Mouse (Mus musculus) left cerebral cortex, adult 11 months (tissue): Measurements from ENCODE around the gene Padi1.

Experiments
- DNase-seq: peaks from one replicate; pipeline ENCODE4 v3.0.0; 2022; ENCODE audit warnings: low spot score

The Padi1 gene

DNA sequence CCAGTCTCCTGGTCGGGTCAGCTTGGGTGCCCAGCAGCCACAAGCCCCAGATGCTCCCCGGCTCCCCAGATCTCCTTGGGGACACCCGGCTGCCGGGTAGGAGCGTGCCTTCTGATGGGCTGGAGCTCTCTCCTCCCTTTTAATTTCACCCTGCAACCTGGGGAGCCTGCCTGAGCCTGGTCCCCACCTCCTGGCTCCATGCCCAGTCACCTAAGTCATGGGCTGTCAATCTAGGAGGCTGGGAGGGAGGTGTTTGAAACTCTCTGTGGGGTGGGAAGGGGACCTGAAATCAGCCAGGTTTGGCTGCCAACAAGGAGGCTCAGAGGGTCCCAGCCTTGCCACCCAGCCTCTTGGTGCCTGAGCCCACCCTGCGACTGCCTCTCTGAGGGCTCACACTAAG, at the start of gene Padi1:
Gene Padi1, minus strand, starts transcription at position 113 of the 400 bp plus-strand sequence.
- no peak for DNase-seq

DNA sequence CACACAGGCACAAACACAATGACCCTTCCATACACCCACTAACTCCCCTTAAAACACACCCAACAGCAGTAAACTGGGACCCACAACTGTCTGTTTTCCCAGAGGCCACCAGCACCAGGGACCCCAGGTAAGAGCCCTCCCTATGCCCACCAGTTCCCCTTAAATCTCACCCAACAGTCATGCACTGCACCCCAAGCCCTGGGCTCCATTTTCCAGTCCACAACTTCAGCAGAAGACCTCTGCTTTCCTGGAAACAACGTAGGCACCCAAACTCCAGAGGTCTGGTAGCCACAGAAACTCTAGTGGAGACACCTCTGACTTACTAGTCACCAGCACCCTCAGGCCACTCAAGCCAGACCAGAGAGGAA, 46.6 kb upstream of the Padi1 start:
- DNase-seq, result no peak

DNA sequence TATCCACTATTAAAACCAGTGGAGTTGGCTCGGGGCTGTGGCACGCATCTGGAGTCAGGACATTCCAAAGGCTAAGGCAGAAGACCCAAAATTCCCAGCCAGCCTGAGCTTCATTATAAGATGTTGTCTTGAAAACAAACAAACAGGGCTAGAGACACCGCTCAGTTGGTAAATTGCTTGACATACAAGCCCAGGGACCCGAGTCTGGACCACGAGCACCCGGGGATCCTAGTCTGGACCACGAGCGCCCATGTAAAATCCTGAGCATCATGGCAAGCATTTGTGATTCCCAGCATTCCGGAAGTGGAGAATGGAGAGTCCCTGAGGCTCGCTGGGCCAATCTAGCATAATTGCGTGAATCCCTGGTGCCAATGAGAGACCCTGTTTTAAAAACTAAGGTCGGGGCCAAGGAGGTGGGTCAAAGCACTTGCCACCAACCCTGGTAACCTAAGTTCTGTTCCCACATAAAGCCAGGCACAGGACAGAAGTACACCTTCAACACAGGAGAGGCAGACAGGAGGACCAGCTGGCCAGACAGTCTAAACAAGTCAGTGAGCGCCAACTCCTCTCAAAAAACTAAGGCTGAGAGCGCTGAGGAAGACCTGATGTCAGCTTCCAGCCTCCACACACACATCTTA, 46.1 kb upstream of the Padi1 start:
- no peak for DNase-seq

DNA sequence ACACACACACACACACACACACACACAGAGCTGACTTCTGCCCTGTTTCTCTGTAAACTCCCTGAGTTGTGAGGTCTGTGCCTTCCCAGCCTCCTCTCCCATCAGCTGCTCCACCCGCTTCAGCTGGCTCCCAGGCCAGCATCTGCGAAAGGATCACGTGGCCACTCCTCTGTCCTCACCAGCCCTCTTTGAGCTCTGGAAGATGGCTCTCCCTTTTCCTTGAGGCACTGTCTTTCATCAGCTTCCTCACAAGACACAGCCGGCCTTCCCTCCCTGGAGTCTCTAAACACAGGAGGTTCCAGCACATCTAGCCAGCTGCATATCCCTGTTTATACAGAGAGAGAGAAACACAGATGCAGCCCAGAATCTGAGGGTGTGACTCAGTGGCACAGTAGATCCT, 38.3 kb upstream of the Padi1 start:
- DNase-seq, result no peak

DNA sequence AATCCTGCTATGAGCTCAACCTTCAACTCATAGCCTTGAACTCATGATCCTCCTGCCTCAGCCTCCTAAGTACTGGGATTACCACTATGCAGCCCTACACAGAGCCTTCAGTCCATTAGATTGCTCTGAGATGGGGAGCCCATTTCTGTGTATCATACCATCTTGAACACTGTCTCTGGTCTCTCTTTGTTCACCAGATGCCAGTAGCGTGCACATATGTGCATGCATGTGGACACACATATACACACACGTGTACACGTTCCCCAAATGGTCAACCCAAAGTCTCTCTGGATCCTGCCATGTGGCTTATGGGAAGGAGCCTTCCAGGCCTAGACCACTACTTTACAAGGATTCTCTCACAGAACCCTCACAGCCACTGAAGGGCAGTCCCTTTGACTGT, 37.4 kb upstream of the Padi1 start:
- no peak for DNase-seq

GRCm38 (mm10) chr4:140882365-140882764, 36.8 kb upstream of the Padi1 start:
- no peak for DNase-seq

GRCm38 (mm10) chr4:140881771-140882170, 36.2 kb upstream of the Padi1 start:
- no peak for DNase-seq

GRCm38 (mm10) chr4:140881026-140881670, 35.6 kb upstream of the Padi1 start:
- DNase-seq, result no peak

DNA sequence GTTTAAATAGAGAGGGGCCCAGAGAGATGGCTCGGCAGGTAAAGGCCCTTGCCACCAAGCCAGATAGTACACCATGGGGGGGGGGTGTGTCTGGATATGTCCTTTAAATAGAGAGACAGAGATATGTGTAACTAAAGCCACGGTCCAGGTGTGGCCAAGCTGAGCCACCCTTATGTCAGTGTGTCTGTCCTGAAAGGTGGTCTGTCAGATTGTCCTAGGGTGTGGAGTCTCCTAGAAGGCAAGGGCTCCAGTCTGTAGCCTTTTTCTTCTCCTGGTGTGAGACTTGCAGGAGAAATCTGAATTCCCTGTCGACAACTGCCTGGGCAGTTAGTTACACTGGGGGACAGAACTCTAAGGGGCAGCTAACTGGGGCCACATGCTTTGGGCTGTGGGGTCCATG, 34.6 kb upstream of the Padi1 start:
- no peak for DNase-seq

DNA sequence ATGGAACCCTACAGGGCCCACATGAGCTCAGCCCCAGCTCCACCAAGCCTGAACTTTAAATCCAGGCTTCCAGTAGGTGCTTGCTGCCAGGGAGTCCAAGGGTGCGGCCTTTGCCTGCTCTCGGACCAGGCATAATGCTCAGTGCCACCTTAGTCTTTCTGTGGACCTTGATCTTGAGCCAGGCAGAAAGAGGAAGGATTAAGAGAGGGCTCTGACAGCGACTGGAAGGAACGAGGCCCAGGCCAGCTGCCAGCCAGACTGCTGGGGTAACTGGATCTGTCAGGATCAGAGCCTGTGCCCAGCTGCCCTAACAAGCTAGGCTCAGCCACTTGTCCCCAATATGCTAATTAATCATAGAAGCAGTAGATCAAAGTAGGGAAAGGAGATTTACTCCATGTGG, 34.2 kb upstream of the Padi1 start:
- no peak for DNase-seq

- no peak for DNase-seq
These were observed 33.5 kb upstream of the Padi1 start for GRCm38 (mm10) chr4:140879116-140879515.

GRCm38 (mm10) chr4:140878655-140879054, 33.1 kb upstream of the Padi1 start:
- DNase-seq, result no peak

GRCm38 (mm10) chr4:140877441-140877840, 31.9 kb upstream of the Padi1 start:
- DNase-seq, result no peak

GRCm38 (mm10) chr4:140876681-140877080, 31.1 kb upstream of the Padi1 start:
- no peak for DNase-seq

DNA sequence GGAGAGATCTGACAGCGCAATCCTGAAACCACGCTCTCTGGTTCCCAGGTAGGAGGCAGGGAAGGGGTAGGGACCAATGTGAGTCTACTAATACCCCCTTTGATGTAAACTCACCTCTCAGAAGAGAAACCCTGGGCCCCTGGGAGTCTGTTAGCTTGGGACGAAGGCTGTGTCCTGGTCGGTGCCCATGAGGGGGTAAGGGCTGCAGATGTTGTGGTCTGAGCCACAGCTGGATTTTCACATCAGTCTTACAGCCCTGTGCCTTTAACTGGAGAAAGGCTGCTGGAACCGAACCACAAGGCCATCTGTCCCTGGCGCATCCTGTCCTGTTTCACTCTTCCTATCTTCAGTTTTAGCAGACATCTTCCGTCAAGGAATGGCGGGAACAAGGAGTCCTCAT, 30.6 kb upstream of the Padi1 start:
- DNase-seq, result no peak

DNA sequence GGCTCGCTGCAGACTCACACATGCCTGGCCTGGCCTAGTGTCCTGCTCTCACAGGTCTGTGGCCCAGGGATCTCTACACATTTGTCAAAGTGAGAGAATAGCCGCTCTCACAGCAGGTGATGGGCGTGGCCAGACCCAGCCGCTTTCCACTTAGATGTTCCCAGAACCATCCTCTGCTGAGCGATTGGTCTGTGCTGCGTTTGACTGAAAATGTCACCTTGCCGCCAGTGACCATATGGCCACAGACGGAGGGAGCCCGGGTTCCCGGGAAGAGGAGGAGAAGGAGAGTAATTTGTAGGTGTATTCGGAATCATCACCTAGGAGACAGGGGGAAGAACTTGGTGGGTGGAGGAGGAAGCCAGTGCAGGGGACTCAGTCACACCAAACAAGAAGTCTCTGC, 27.4 kb upstream of the Padi1 start:
- DNase-seq, result no peak

- no peak for DNase-seq
These were observed 27.1 kb upstream of the Padi1 start for GRCm38 (mm10) chr4:140872686-140872992.

DNA sequence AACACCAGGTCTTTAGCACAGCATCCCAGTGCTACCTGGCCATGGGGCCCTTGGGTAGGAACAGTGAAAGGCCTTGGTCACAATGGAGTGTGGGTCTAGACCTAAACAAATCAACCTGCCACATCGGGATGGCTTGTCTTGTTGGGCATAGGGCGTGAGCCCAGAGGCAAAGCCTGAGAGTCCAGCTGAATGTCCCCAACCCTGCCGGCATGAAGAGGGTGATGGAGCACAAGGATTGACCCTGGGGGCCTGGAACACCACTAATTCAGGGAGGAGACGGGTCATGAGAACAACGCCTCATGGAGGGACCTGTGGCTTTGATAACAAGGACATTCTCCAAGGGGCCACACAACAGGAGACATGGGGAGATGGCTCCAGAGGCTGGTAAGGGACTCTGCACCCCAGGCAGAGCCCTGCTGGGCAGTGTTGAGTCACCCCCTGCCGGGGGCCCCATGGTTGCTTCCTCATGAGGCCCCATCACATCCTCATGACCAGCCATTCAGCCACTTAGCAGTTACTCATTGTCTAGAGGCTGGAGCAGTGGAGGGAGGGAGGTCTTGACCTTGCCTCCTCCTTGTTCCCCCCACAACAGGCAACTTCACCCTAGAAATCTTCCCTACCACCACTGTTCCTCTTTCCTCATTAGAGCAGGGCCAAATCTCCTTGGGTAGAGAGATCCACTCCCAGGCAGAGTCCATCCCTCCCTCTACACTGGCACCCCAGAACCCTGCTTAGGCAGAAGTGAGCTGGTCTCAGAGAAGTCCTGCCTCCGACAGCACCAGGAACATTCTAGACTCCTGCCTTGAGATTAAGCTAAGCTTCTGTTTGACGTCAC, 26.5 kb upstream of the Padi1 start:
- DNase-seq, result no peak

GRCm38 (mm10) chr4:140871376-140871775, 25.8 kb upstream of the Padi1 start:
- DNase-seq, result no peak

GRCm38 (mm10) chr4:140870876-140871275, 25.3 kb upstream of the Padi1 start:
- no peak for DNase-seq

DNA sequence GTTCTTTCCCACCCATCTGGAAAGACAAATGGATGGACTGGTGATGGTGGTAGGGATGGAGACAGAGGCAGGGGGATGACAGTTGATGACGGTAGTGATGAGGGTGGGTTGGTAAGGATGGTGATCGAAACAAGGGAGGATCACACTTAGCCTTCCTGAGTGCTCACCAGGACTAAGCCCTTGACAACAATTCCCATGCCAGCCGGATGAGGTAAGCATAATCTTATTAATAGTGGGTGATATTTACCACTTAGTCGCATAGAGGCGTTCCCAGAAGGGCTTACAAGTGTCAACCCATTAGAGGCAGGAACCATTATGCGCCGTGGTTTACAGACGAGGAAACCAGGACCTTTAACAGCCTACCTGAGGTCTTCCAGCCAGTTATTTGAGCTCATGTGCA, 24.4 kb upstream of the Padi1 start:
- no peak for DNase-seq

DNA sequence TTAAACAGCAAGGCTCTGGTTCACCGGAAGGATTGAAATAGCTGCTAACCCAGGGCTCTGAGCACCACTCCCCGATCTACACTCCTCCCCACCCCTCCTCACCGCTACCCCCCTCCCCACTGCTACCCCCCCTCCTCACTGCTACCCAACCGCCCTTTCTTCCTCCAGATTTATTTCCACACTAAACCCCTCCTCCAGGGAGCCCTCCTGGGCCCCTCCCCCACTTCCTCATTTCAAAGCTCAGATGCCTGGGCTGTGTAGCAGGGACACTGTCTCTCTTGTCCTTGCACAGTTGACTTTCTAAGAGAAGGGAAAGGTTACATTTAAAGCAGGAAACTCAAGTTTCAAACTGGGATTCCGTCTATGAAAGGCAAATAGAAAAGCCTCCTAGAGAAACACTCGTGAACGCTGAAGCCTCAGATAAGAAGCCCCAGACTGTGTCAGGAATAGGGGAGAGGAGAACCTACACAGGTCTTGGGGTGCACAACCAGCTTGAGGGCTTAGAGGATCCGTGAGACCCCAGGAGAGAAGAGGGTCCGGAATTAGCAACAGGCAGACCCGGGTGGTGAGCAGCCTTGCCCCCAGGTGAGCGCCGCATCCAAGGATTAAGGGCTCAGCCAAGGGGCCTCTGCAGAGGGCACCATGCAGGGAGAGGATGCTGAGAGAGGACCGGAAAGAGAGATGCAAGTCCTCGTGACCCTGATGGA, 23.1 kb upstream of the Padi1 start:
- no peak for DNase-seq
